Mouse (Mus musculus): ENCODE measurements at regions not wholly inside any gene's neighbourhood (a gene's known extent, or its start where the extent isn't known, plus 50 kb on each side); places are given as distances from the start of the nearest gene placed in this dataset.

DNA sequence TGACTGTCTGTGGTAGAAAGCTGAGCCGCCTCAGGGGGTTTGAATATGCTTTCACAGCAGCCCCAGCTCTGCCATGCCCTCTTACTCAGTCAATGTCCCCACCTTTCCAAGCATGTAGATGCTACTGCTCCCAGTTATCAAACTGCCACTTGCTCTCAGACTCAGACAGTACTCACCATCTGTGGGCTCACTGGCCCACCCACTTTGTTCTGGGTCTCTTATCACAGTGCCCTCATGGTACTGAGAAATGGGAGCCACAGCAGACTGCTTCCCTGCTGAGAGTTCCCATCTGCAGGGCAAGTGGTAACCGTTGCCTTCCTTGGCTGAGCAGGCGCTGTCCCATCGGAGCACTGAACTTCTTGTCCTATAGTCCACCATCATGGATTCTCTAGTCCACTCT is 286.6 kb downstream of the Gm11011 start:
- no peak for TF ChIP-seq RAD21 (IDR thresholded peaks at IDR 0.05; ENCODE audit: low read depth, low read length)
- Histone ChIP-seq H3K4me2 (ENCODE audit: insufficient read depth, low read depth, poor library complexity, severe bottlenecking) (no peak overlapping the region), H3K27ac (ENCODE audit: insufficient read depth, low read depth) (no peak overlapping the region), H3K4me1 (ENCODE audit: control insufficient read depth in 1 of 2, insufficient read depth in 2 of 2) (no peaks in the 10 kb centered on the region), H3K79me2 (replicated peaks; ENCODE audit: control insufficient read depth, extremely low read depth, insufficient read depth, poor library complexity, severe bottlenecking) (no peaks in the 10 kb centered on the region), H3K9ac (ENCODE audit: insufficient read depth, low read depth) (no peak overlapping the region), H3K4me3 (replicated peaks in 1 of 3; ENCODE audit: low read depth in 2 of 3, low read length in 2 of 3, poor library complexity in 1 of 3) (no peak overlapping the region), H3K9me3 (replicated peaks; ENCODE audit: low read length) (peaks cover 85% of the 10 kb centered on the region), H3K27me3 (replicated peaks) (no peaks in the 10 kb centered on the region), H3K36me3 (replicated peaks in 1 of 2; ENCODE audit: control insufficient read depth in 1 of 2, insufficient read depth in 1 of 2, low read length in 1 of 2) (no peaks in the 10 kb centered on the region)
- DNase-seq (ENCODE audit: extremely low read depth): no peak
- dilution Hi-C loops (cut with MboI; ENCODE audit: extremely low pct_ligation_motif_present, extremely low pct_unique_long_range_greater_than_20kb, low sequenced_read_pairs) (no loop called here), in situ Hi-C loops (cut with MboI; ENCODE audit: low pct_ligation_motif_present, low pct_unique_long_range_greater_than_20kb, low sequenced_read_pairs) (no loop called here)

DNA sequence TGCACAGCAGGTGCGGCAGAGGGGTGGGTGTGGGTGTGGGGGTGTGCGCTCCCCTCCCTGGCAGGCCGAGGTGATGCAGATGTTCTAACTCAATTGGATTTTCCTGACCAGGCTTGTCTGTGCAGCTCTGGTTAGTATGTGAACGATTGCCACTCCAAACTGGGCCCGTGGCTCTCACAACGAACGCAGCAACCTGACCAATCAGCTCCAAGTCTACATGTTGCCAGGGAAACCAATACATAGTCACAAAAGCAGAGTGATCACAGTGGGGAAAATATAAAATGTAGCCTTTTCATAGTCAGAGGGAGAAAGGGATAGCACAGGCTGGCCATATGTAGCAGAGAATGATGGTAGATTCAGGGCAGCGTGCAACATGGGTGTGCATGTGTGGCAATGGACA is 287.1 kb downstream of the Gm11011 start:
- in situ Hi-C loops (cut with MboI; ENCODE audit: low pct_ligation_motif_present, low pct_unique_long_range_greater_than_20kb, low sequenced_read_pairs): no loop called here
- Histone ChIP-seq H3K9ac (ENCODE audit: insufficient read depth, low read depth) (no peak overlapping the region), H3K27me3 (replicated peaks) (no peaks in the 10 kb centered on the region), H3K27ac (ENCODE audit: insufficient read depth, low read depth) (no peak overlapping the region), H3K4me1 (ENCODE audit: control insufficient read depth in 1 of 2, insufficient read depth in 2 of 2) (no peaks in the 10 kb centered on the region), H3K4me2 (ENCODE audit: insufficient read depth, low read depth, poor library complexity, severe bottlenecking) (no peak overlapping the region), H3K9me3 (replicated peaks; ENCODE audit: low read length) (peaks cover 87% of the 10 kb centered on the region), H3K4me3 (replicated peaks in 1 of 3; ENCODE audit: low read depth in 2 of 3, low read length in 2 of 3, poor library complexity in 1 of 3) (no peak overlapping the region), H3K36me3 (replicated peaks in 1 of 2; ENCODE audit: control insufficient read depth in 1 of 2, insufficient read depth in 1 of 2, low read length in 1 of 2) (no peaks in the 10 kb centered on the region), H3K79me2 (replicated peaks; ENCODE audit: control insufficient read depth, extremely low read depth, insufficient read depth, poor library complexity, severe bottlenecking) (no peaks in the 10 kb centered on the region)
- DNase-seq (ENCODE audit: extremely low read depth): no peak
- TF ChIP-seq UBTF (IDR thresholded peaks at IDR 0.05; ENCODE audit: low read depth, low read length) (no peak), POLR2A (IDR thresholded peaks at IDR 0.05; ENCODE audit: low read depth, low read length) (no peak), PAX5 (IDR thresholded peaks at IDR 0.05; ENCODE audit: low read length) (no peak), NRF1 (IDR thresholded peaks at IDR 0.05; ENCODE audit: low read depth, low read length) (no peak), JUN (IDR thresholded peaks at IDR 0.05; ENCODE audit: insufficient read depth, low read depth, low read length) (no peak), MXI1 (IDR thresholded peaks at IDR 0.05; ENCODE audit: low read depth, low read length) (no peak), MEF2A (IDR thresholded peaks at IDR 0.05; ENCODE audit: borderline replicate concordance, low read depth, low read length) (no peak)
- dilution Hi-C loops (cut with MboI; ENCODE audit: extremely low pct_ligation_motif_present, extremely low pct_unique_long_range_greater_than_20kb, low sequenced_read_pairs): no loop called here

DNA sequence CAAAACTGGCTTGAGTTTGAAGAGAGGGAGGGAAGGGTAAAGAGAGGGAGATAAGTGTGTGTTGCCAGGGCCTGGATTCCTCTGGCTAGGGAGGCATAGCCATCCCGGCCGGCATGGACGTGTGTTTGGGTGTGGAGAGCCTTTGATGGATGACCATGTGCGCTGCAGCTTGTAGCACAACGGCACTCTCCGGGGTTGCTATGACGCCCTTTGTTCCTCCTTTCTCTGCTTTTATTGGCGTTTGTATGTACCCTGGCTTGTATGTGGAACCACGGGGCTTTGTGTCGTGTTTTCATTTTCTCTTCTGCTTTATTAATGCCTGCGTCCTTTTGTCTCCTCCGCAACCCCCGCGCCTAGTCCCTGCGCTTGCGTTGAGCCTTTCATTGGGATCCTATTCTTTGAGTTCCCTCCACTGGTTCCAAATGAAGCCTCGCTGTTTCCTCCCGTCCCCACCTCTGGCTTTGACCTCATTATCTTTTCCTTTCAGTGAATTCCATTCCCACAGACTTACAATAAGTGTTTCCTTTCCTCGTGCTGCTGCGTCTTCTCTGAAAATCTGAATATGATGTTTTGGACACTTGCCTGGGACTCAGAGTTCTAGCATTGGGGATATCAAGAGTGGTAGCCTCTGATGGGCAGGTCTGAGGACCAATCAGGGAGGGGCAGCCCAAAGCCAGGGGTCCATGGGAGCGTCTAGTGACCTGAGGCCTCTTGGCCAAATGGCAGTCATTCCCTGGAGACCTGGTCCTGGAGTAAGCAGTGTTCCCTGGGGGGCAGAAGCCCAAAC is 289.5 kb downstream of the Gm11011 start:
- TF ChIP-seq RCOR1 (conservative IDR thresholded peaks at IDR 0.05; ENCODE audit: low read depth, low read length): no peak
- no peak for TF ChIP-seq ZNF384 (IDR thresholded peaks at IDR 0.05; ENCODE audit: low read depth, low read length)
- TF ChIP-seq SMC3 (IDR thresholded peaks at IDR 0.05; ENCODE audit: low read depth, low read length): no peak
- TF ChIP-seq ELF1 (IDR thresholded peaks at IDR 0.05; ENCODE audit: low read depth, low read length): no peak
- TF ChIP-seq UBTF (IDR thresholded peaks at IDR 0.05; ENCODE audit: low read depth, low read length): no peak
- no peak for TF ChIP-seq MAFK (IDR thresholded peaks at IDR 0.05; ENCODE audit: insufficient replicate concordance, low read length)
- TF ChIP-seq USF1 (IDR thresholded peaks at IDR 0.05; ENCODE audit: low read depth, low read length): no peak
- no peak for TF ChIP-seq CHD2 (IDR thresholded peaks at IDR 0.05; ENCODE audit: low read length)
- TF ChIP-seq CHD1 (IDR thresholded peaks at IDR 0.05; ENCODE audit: low read depth, low read length): no peak
- no peak for TF ChIP-seq IRF4 (IDR thresholded peaks at IDR 0.05; ENCODE audit: low read depth, low read length)
- no peak for TF ChIP-seq ZKSCAN1 (IDR thresholded peaks at IDR 0.05; ENCODE audit: borderline replicate concordance, low read depth, low read length)
- no peak for TF ChIP-seq KAT2A (IDR thresholded peaks at IDR 0.05; ENCODE audit: insufficient replicate concordance, low read length)
- no peak for TF ChIP-seq BHLHE40 (IDR thresholded peaks at IDR 0.05; ENCODE audit: low read depth, low read length)
- TF ChIP-seq JUN (IDR thresholded peaks at IDR 0.05; ENCODE audit: insufficient read depth, low read depth, low read length): no peak
- no peak for TF ChIP-seq ZC3H11A (IDR thresholded peaks at IDR 0.05; ENCODE audit: low read depth, low read length)
- no peak for TF ChIP-seq GABPA (IDR thresholded peaks at IDR 0.05; ENCODE audit: insufficient replicate concordance, low read depth, low read length)
- TF ChIP-seq NRF1 (IDR thresholded peaks at IDR 0.05; ENCODE audit: low read depth, low read length): no peak
- no peak for TF ChIP-seq SIN3A (IDR thresholded peaks at IDR 0.05; ENCODE audit: low read length)
- Histone ChIP-seq H3K27me3 (replicated peaks) (no peaks in the 10 kb centered on the region), H3K4me1 (ENCODE audit: control insufficient read depth in 1 of 2, insufficient read depth in 2 of 2) (no peaks in the 10 kb centered on the region), H3K79me2 (replicated peaks; ENCODE audit: control insufficient read depth, extremely low read depth, insufficient read depth, poor library complexity, severe bottlenecking) (no peaks in the 10 kb centered on the region), H3K36me3 (replicated peaks in 1 of 2; ENCODE audit: control insufficient read depth in 1 of 2, insufficient read depth in 1 of 2, low read length in 1 of 2) (no peaks in the 10 kb centered on the region), H3K9ac (ENCODE audit: insufficient read depth, low read depth) (no peak overlapping the region), H3K9me3 (replicated peaks; ENCODE audit: low read length) (peaks cover 84% of the 10 kb centered on the region), H3K4me2 (ENCODE audit: insufficient read depth, low read depth, poor library complexity, severe bottlenecking) (no peak overlapping the region), H3K27ac (ENCODE audit: insufficient read depth, low read depth) (no peak overlapping the region), H3K4me3 (replicated peaks in 1 of 3; ENCODE audit: low read depth in 2 of 3, low read length in 2 of 3, poor library complexity in 1 of 3) (no peak overlapping the region)
- dilution Hi-C loops (cut with MboI; ENCODE audit: extremely low pct_ligation_motif_present, extremely low pct_unique_long_range_greater_than_20kb, low sequenced_read_pairs) (no loop called here), in situ Hi-C loops (cut with MboI; ENCODE audit: low pct_ligation_motif_present, low pct_unique_long_range_greater_than_20kb, low sequenced_read_pairs) (no loop called here)
- DNase-seq (ENCODE audit: extremely low read depth): no peak

All from CH12.LX (cell line).